Mouse (Mus musculus) myocyte (in vitro differentiated cells): Measurements from ENCODE around the gene Dgke.

ENCODE experiments used
- CEBPB ChIP-seq: IDR thresholded peaks from 2 replicates; pipeline ENCODE4 v1.6.1; 2011; ENCODE audit warnings: mild to moderate bottlenecking, moderate library complexity; ENCODE audit not compliant: poor library complexity, insufficient read depth, severe bottlenecking
- E2F4 ChIP-seq: IDR thresholded peaks from one replicate; pipeline ENCODE4 v1.6.1; 2011; ENCODE audit warnings: mild to moderate bottlenecking, control low read depth, moderate library complexity; ENCODE audit not compliant: insufficient read depth
- MAX ChIP-seq: IDR thresholded peaks from one replicate; pipeline ENCODE4 v1.6.1; 2011; ENCODE audit warnings: low read depth, mild to moderate bottlenecking, control low read depth
- MYOD1 ChIP-seq, 3 experiments: IDR thresholded peaks; one replicate each; pipeline ENCODE4 v1.6.1; 2011; ENCODE audit warnings: control low read depth in 2 of 3, low read depth in 2 of 3, mild to moderate bottlenecking in 2 of 3, moderate library complexity in 1 of 3; ENCODE audit not compliant: insufficient read length in 2 of 3, control insufficient read depth in 1 of 3
- POLR2A ChIP-seq: IDR thresholded peaks from one replicate; pipeline ENCODE4 v1.6.1; 2011; ENCODE audit warnings: low read depth, mild to moderate bottlenecking, control low read depth, moderate library complexity; ENCODE audit not compliant: insufficient read length
- POLR2AphosphoS2 ChIP-seq: IDR thresholded peaks from one replicate; pipeline ENCODE4 v1.6.1; 2011; ENCODE audit warnings: low read depth, control low read depth; ENCODE audit not compliant: insufficient read length
- TCF12 ChIP-seq: IDR thresholded peaks from one replicate; pipeline ENCODE4 v1.6.1; 2011; ENCODE audit warnings: mild to moderate bottlenecking, control low read depth; ENCODE audit not compliant: poor library complexity, insufficient read depth, severe bottlenecking
- TCF3 ChIP-seq: IDR thresholded peaks from one replicate; pipeline ENCODE4 v1.6.1; 2011; ENCODE audit warnings: low read depth, control low read depth; ENCODE audit not compliant: insufficient read length

- no peak for TF ChIP-seq CEBPB
- no peak for TF ChIP-seq POLR2A
- TF ChIP-seq TCF3, result no peak
- no peak for TF ChIP-seq E2F4
- TF ChIP-seq POLR2AphosphoS2, result no peak
- TF ChIP-seq MYOD1 (IDR thresholded peaks at IDR 0.05; ENCODE audit: control insufficient read depth in 1 of 3, insufficient read length in 2 of 3, low read depth in 2 of 3), result no peak
- no peak for TF ChIP-seq TCF12
- TF ChIP-seq MAX, result no peak
Measured at GRCm38 (mm10) chr11:88988956-88989355, 77.7 kb downstream of the Dgke start.
